Mouse (Mus musculus): ENCODE results near the gene Palm. TPM values are rescaled to one million over a fixed set of nuclear protein-coding genes. Genes with fewer than 3 reads are reported as not detected.

The Palm gene
- total RNA-seq, 2 experiments from 2014 or later: 70.3 to 77.3 TPM

GRCm38 (mm10) chr10:79768400-79768799 lies 25.0 kb upstream of the Palm start:
- intact Hi-C loops (cut with DNase I): loop anchor here (2.0 kb wide), 1 partner anchor 16 kb away; no protein-coding TSS in a partner anchor

GRCm38 (mm10) chr10:79769329-79769728 lies 24.0 kb upstream of the Palm start:
- no peak for DNase-seq (ENCODE audit: low spot score)

More at GRCm38 (mm10) chr10:79768400-79768799, 25.0 kb upstream of the Palm start:
- DNase-seq (ENCODE audit: low spot score): no peak

GRCm38 (mm10) chr10:79772320-79772719 lies 21.1 kb upstream of the Palm start:
- intact Hi-C loops (cut with DNase I): no loop called here
- DNase-seq (ENCODE audit: low spot score): no peak

More at GRCm38 (mm10) chr10:79769329-79769728, 24.0 kb upstream of the Palm start:
- intact Hi-C loops (cut with DNase I): loop anchor here (2.0 kb wide), 1 partner anchor 15 kb away; no protein-coding TSS in a partner anchor

GRCm38 (mm10) chr10:79773208-79773607 lies 20.2 kb upstream of the Palm start:
- DNase-seq (ENCODE audit: low spot score): no peak
- intact Hi-C loops (cut with DNase I): no loop called here

- intact Hi-C loops (cut with DNase I): no loop called here
- no peak for DNase-seq (ENCODE audit: low spot score)
Observed at GRCm38 (mm10) chr10:79774486-79775279, 18.7 kb upstream of the Palm start.

GRCm38 (mm10) chr10:79777103-79777531 lies 16.3 kb upstream of the Palm start, which contains the start of gene Fstl3:
Gene Fstl3 (plus strand): TSS chr10:79777272.
- intact Hi-C loops (cut with DNase I): no loop called here
- DNase-seq (ENCODE audit: low spot score): no peak

- DNase-seq (ENCODE audit: low spot score): peak; percentile 47
- intact Hi-C loops (cut with DNase I): no loop called here
Observed at GRCm38 (mm10) chr10:79778006-79778405, 15.4 kb upstream of the Palm start.

- intact Hi-C loops (cut with DNase I): no loop called here
- no peak for DNase-seq (ENCODE audit: low spot score)
Observed at GRCm38 (mm10) chr10:79779193-79779592, 14.2 kb upstream of the Palm start.

GRCm38 (mm10) chr10:79779784-79780663 lies 13.3 kb upstream of the Palm start:
- intact Hi-C loops (cut with DNase I): no loop called here
- DNase-seq (ENCODE audit: low spot score): peak; percentile 86

GRCm38 (mm10) chr10:79780664-79781015 lies 12.7 kb upstream of the Palm start:
- DNase-seq (ENCODE audit: low spot score): no peak
- intact Hi-C loops (cut with DNase I): no loop called here

- DNase-seq (ENCODE audit: low spot score): no peak
- intact Hi-C loops (cut with DNase I): no loop called here
Observed at GRCm38 (mm10) chr10:79781139-79781538, 12.2 kb upstream of the Palm start.

GRCm38 (mm10) chr10:79781956-79782355 lies 11.4 kb upstream of the Palm start:
- no peak for DNase-seq (ENCODE audit: low spot score)
- intact Hi-C loops (cut with DNase I): no loop called here

- intact Hi-C loops (cut with DNase I): no loop called here
- no peak for DNase-seq (ENCODE audit: low spot score)
Observed at GRCm38 (mm10) chr10:79783050-79783449, 10.3 kb upstream of the Palm start.

GRCm38 (mm10) chr10:79783920-79784800 lies 9.2 kb upstream of the Palm start:
- DNase-seq (ENCODE audit: low spot score): no peak
- intact Hi-C loops (cut with DNase I): loop anchor here (2.0 kb wide), 1 partner anchor 15 kb away; no protein-coding TSS in a partner anchor

- intact Hi-C loops (cut with DNase I): loop anchor here (5.0 kb wide), 1 partner anchor 76 kb away; no protein-coding TSS in a partner anchor
- DNase-seq (ENCODE audit: low spot score): no peak
Observed at GRCm38 (mm10) chr10:79788386-79789158, 4.8 kb upstream of the Palm start.

GRCm38 (mm10) chr10:79789581-79789980 lies 3.8 kb upstream of the Palm start:
- no peak for DNase-seq (ENCODE audit: low spot score)
- intact Hi-C loops (cut with DNase I): loop anchor here (5.0 kb wide), 1 partner anchor 77 kb away; no protein-coding TSS in a partner anchor

GRCm38 (mm10) chr10:79790861-79791260 lies 2.5 kb upstream of the Palm start, which contains the start of gene Prss57:
Gene Prss57 (minus strand): TSS chr10:79790961.
- DNase-seq (ENCODE audit: low spot score): no peak
- intact Hi-C loops (cut with DNase I): no loop called here

- DNase-seq (ENCODE audit: low spot score): no peak
- intact Hi-C loops (cut with DNase I): loop anchor here (1.0 kb wide), 1 partner anchor 20 kb away; no protein-coding TSS in a partner anchor
Observed at GRCm38 (mm10) chr10:79792339-79793040, 882 bp upstream of the Palm start.

All from heart, postnatal 25 days (tissue).